Mouse (Mus musculus): Measurements from ENCODE around the gene Pros1. TPM values are rescaled to one million over a fixed set of nuclear protein-coding genes. Genes with fewer than 3 reads are reported as not detected.

The Pros1 gene
- polyA plus RNA-seq, 1 experiment from 2014 or later, result 12.4 TPM

- H3K27me3 ChIP-seq, result no peaks in the 10 kb centered on the region
- no peaks in the 10 kb centered on the region for H3K36me3 ChIP-seq
- 0 out of 2 replicates have a peak overlapping the region, but pooled peaks have one; percentile 29 for H3K9ac ChIP-seq
- H3K4me1 ChIP-seq (replicated peaks), result peaks cover 26% of the 10 kb centered on the region
- WGBS (ENCODE audit: insufficient replicate concordance), result 6% methylated on average over 3 of the region's 3 CpGs
- H3K4me2 ChIP-seq, result peak overlapping the region; percentile 17; the same call in 1 of the 2 replicates
- no peak overlapping the region for H3K4me3 ChIP-seq (replicated peaks)
- peak; percentile 65 for DNase-seq
- H3K27ac ChIP-seq, result peak overlapping the region; percentile 75
- peak; percentile 100 for ATAC-seq (ENCODE audit: low read depth)
- H3K9me3 ChIP-seq (replicated peaks), result no peaks in the 10 kb centered on the region
Measured at GRCm38 (mm10) chr16:62834016-62834735, 19.9 kb upstream of the Pros1 start.

- Histone ChIP-seq H3K4me3 (replicated peaks) (no peak overlapping the region), H3K27me3 (no peaks in the 10 kb centered on the region), H3K4me1 (replicated peaks) (peaks cover 15% of the 10 kb centered on the region), H3K27ac (no peak overlapping the region), H3K4me2 (0 out of 2 replicates have a peak overlapping the region, but pooled peaks have one; percentile 22), H3K9me3 (replicated peaks) (no peaks in the 10 kb centered on the region), H3K9ac (no peak overlapping the region), H3K36me3 (no peaks in the 10 kb centered on the region)
- WGBS (ENCODE audit: insufficient replicate concordance), result 81% methylated on average over 6 of the region's 6 CpGs
- DNase-seq, result no peak
- no peak for ATAC-seq (ENCODE audit: low read depth)
Measured at GRCm38 (mm10) chr16:62845341-62845740, 8.8 kb upstream of the Pros1 start.

GRCm38 (mm10) chr16:62846498-62847312, 7.4 kb upstream of the Pros1 start, which contains the start of gene Arl13b:
TSS of gene Arl13b (minus strand) at chr16:62847040.
- ATAC-seq (ENCODE audit: low read depth) (peak; percentile 99), DNase-seq (peak; percentile 92)
- Histone ChIP-seq H3K36me3 (no peaks in the 10 kb centered on the region), H3K9ac (peak within 1 kb of the TSS; percentile 81), H3K9me3 (replicated peaks) (no peaks in the 10 kb centered on the region), H3K4me1 (replicated peaks) (peaks cover 14% of the 10 kb centered on the region), H3K27ac (peak within 1 kb of the TSS; percentile 67), H3K4me3 (replicated peaks) (peak within 1 kb of the TSS; percentile 89), H3K27me3 (no peaks in the 10 kb centered on the region), H3K4me2 (peak within 1 kb of the TSS; percentile 91)
- WGBS (ENCODE audit: insufficient replicate concordance), result under 1% methylated on average over 52 of the region's 52 CpGs

GRCm38 (mm10) chr16:62852464-62853252, 1.4 kb upstream of the Pros1 start:
- Histone ChIP-seq H3K36me3 (no peaks in the 10 kb centered on the region), H3K4me3 (replicated peaks) (no peak overlapping the region), H3K27me3 (no peaks in the 10 kb centered on the region), H3K27ac (no peak overlapping the region), H3K4me1 (replicated peaks) (peaks cover 28% of the 10 kb centered on the region), H3K9ac (no peak overlapping the region), H3K4me2 (no peak overlapping the region), H3K9me3 (replicated peaks) (no peaks in the 10 kb centered on the region)
- ATAC-seq (ENCODE audit: low read depth), result no peak
- no peak for DNase-seq
- WGBS (ENCODE audit: insufficient replicate concordance), result 73% methylated on average over 3 of the region's 3 CpGs

- 10% methylated on average over 3 of the region's 3 CpGs for WGBS (ENCODE audit: insufficient replicate concordance)
- ATAC-seq (ENCODE audit: low read depth), result peak; percentile 30
Measured at GRCm38 (mm10) chr16:62853611-62854126, 438 bp upstream of the Pros1 start.

GRCm38 (mm10) chr16:62855385-62855784, 1.3 kb downstream of the Pros1 start:
- Histone ChIP-seq H3K4me3 (replicated peaks) (no peak overlapping the region; the same call in 1 of the 2 replicates), H3K9ac (no peak overlapping the region), H3K9me3 (replicated peaks) (no peaks in the 10 kb centered on the region), H3K27me3 (no peaks in the 10 kb centered on the region), H3K36me3 (no peaks in the 10 kb centered on the region), H3K4me2 (peak overlapping the region; percentile 23; the same call in 1 of the 2 replicates), H3K27ac (no peak overlapping the region), H3K4me1 (replicated peaks) (peaks cover 28% of the 10 kb centered on the region)
- DNase-seq, result no peak
- ATAC-seq (ENCODE audit: low read depth), result no peak
- WGBS (ENCODE audit: insufficient replicate concordance), result 39% methylated on average over 6 of the region's 6 CpGs

More at GRCm38 (mm10) chr16:62853611-62854126, 438 bp upstream of the Pros1 start:
- Histone ChIP-seq H3K27ac (no peak overlapping the region), H3K9me3 (replicated peaks) (no peaks in the 10 kb centered on the region), H3K4me2 (peak overlapping the region; percentile 84), H3K9ac (peak overlapping the region; percentile 76), H3K27me3 (no peaks in the 10 kb centered on the region), H3K36me3 (no peaks in the 10 kb centered on the region), H3K4me3 (replicated peaks) (peak overlapping the region; percentile 66), H3K4me1 (replicated peaks) (peaks cover 28% of the 10 kb centered on the region)
- no peak for DNase-seq

GRCm38 (mm10) chr16:62856273-62856672, 2.2 kb downstream of the Pros1 start:
- H3K4me3 ChIP-seq (replicated peaks), result no peak overlapping the region
- no peak overlapping the region for H3K9ac ChIP-seq
- no peaks in the 10 kb centered on the region for H3K27me3 ChIP-seq
- no peak overlapping the region for H3K4me2 ChIP-seq
- ATAC-seq (ENCODE audit: low read depth), result no peak
- no peak overlapping the region for H3K27ac ChIP-seq
- H3K9me3 ChIP-seq (replicated peaks), result no peaks in the 10 kb centered on the region
- 38% methylated on average over 2 of the region's 2 CpGs for WGBS (ENCODE audit: insufficient replicate concordance)
- no peak for DNase-seq
- H3K36me3 ChIP-seq, result no peaks in the 10 kb centered on the region
- H3K4me1 ChIP-seq (replicated peaks), result peaks cover 28% of the 10 kb centered on the region

GRCm38 (mm10) chr16:62857498-62857897, 3.4 kb downstream of the Pros1 start:
- DNase-seq, result no peak
- WGBS (ENCODE audit: insufficient replicate concordance), result 50% methylated on average over 2 of the region's 2 CpGs
- no peak overlapping the region for H3K4me2 ChIP-seq

GRCm38 (mm10) chr16:62858018-62858417, 3.9 kb downstream of the Pros1 start:
- WGBS (ENCODE audit: insufficient replicate concordance), result 85% methylated on average over 1 of the region's 1 CpGs
- H3K27me3 ChIP-seq, result no peaks in the 10 kb centered on the region
- H3K9ac ChIP-seq, result no peak overlapping the region
- peaks cover 28% of the 10 kb centered on the region for H3K4me1 ChIP-seq (replicated peaks)
- H3K4me3 ChIP-seq (replicated peaks), result no peak overlapping the region
- no peak for DNase-seq
- H3K27ac ChIP-seq, result no peak overlapping the region
- no peak for ATAC-seq (ENCODE audit: low read depth)
- no peak overlapping the region for H3K4me2 ChIP-seq
- no peaks in the 10 kb centered on the region for H3K36me3 ChIP-seq
- H3K9me3 ChIP-seq (replicated peaks), result no peaks in the 10 kb centered on the region

More at GRCm38 (mm10) chr16:62857498-62857897, 3.4 kb downstream of the Pros1 start:
- Histone ChIP-seq H3K9me3 (replicated peaks) (no peaks in the 10 kb centered on the region), H3K4me1 (replicated peaks) (peaks cover 28% of the 10 kb centered on the region), H3K27ac (no peak overlapping the region), H3K36me3 (no peaks in the 10 kb centered on the region), H3K4me3 (replicated peaks) (no peak overlapping the region), H3K27me3 (no peaks in the 10 kb centered on the region), H3K9ac (no peak overlapping the region)
- ATAC-seq (ENCODE audit: low read depth), result no peak

- 63% methylated on average over 1 of the region's 1 CpGs for WGBS (ENCODE audit: insufficient replicate concordance)
- Histone ChIP-seq H3K4me1 (replicated peaks) (peaks cover 10% of the 10 kb centered on the region), H3K9ac (no peak overlapping the region), H3K27ac (no peak overlapping the region), H3K4me3 (replicated peaks) (no peak overlapping the region), H3K27me3 (no peaks in the 10 kb centered on the region), H3K36me3 (no peaks in the 10 kb centered on the region), H3K9me3 (replicated peaks) (no peaks in the 10 kb centered on the region), H3K4me2 (no peak overlapping the region)
- no peak for ATAC-seq (ENCODE audit: low read depth)
- no peak for DNase-seq
Measured at GRCm38 (mm10) chr16:62860140-62860539, 6.0 kb downstream of the Pros1 start.
